Mouse (Mus musculus): ENCODE measurements at regions not wholly inside any gene's neighbourhood (a gene's known extent, or its start where the extent isn't known, plus 50 kb on each side); places are given as distances from the start of the nearest gene placed in this dataset.

DNA sequence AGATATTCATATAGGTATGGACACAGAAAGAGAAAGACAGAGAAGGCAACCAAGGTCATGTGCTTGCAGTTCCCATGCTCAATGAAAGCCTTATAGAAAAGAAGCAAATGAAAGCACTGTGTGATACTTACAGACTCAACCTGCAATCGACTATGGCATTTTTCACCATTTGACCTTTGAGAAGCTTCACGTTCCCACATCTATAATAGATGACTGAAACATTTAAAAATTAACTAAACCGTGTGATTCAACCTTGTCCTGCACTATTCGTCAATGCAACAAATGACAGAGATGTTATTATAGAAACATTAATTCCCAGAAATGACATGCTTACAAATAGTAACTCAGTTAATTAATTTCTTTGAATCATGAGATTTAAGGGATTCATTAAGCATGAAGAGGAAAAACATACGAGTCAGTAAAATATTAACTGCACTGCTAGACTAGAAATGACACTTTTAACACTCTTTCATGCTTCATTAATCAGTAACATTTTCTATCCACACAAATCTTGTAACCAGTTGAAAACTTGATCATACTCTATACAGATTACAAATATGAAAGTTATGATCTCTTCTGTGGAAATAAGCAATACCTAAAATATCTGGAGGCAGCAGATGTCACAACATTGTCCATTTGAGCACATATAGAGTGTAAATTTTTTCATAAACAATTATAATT lies 545.2 kb upstream of the N6amt1 start:
- DNase-seq (ENCODE audit: low read depth), result no peak

DNA sequence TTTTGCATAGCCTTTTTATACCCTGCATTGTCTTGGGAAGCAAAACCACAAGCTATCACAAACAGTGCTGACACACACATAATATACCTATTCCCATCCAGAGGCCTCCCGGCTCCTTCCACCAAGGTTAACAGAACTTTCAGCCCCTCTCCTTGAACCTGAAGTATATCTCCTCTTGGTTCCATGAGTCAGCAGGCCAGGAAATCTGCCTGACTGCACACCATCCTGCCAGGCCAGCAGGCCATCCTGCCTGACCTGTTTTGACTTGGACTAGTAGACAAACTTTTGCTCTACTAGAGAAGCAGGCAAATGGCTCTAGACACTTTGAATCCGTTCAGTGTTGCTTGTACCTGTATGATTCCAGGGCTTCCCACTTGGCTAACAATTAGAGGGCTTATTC lies 547.6 kb upstream of the N6amt1 start:
- no peak for DNase-seq (ENCODE audit: low read depth)

DNA sequence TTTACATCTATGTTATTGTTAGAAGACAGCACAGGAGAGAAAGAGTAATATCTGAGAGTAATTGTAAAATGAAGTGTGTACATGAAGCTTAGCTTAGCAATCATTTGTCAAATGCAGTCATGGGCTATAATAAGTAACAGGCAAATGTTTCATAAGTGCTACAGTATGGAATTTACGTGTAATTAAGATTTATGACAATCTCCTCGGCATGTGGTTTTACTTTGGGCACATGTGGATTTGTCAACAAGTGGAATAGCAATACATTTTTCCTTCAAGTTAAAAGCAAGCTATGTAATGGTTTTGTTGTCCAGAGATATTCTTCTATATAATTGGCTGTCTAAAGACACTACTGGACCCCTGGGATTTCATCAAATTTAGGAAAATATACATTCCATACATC lies 577.9 kb upstream of the N6amt1 start:
- DNase-seq (ENCODE audit: low read depth), result no peak

DNA sequence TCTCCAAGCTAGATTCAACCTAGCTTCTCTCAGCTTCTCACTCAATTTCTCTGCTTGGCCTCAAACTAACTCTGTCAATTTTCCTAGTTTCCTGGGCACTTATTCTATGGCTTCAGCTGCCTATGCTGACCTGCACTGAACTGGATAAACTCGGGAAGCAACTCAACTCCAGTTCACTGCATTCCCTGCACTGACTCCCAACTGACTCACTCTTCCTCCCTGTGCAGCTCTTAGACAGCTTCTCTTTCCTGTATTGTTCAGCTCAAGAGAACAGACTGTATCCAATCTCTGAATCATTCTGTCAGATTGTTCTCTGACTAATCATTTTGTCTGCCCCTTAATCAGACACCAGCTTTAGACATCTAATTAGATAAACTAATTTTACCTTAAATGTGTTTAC lies 581.4 kb upstream of the N6amt1 start:
- no peak for DNase-seq (ENCODE audit: low read depth)

DNA sequence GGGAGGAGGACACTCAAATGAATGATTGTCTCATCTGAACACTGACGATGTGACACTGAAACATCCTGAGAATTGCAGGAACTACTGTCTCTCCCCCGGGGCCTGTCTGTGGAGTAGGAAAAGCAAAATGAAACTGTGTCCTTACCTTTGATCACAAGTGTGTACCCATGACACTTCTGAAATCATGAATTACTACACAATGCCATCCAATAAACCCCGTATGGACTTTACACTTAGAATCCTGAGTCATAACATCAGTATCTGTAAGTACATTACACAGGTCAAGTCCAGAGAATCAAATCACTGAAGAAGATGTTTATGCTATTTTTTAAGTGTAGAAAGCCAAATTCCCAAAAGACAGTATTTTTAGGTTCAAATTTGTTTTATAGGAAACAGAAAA lies 585.1 kb upstream of the N6amt1 start:
- DNase-seq (ENCODE audit: low read depth), result no peak

DNA sequence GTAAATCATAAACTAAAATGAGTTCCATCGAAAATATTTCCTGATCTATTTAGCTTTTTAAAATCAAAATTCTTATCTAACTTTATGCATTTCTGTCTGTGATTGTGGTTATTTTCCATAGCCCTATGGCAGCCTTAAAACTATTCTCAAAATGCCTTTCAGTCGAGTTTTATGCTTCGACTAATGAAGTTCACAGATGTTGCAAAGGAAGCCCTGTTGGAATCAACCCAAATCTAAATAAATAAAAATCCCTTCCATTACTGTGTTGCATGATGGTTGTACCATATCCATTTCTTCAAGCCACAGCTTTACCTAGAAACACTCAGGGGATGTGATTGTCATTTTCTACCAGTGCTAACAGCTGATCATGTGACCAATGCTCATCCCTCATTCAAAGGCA lies 585.6 kb upstream of the N6amt1 start:
- no peak for DNase-seq (ENCODE audit: low read depth)

DNA sequence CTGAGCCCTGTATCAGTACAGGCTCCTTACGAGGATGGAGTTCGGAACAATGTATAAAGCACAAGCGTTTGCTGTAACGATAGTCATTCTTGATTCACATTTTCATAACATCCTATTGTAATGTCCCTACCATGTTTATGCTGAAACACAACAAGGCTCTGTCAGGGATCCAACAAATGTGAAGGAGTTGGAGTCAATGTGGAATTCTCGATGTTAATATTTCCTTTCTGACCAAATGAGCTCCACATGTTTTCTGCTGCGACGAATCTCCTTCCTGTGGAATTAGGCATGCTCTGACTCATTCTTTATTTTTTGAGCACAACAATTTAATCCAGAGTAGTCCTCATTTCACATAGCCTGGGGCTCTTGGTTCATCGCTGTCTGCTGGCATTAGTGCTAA lies 588.0 kb upstream of the N6amt1 start:
- no peak for DNase-seq (ENCODE audit: low read depth)

DNA sequence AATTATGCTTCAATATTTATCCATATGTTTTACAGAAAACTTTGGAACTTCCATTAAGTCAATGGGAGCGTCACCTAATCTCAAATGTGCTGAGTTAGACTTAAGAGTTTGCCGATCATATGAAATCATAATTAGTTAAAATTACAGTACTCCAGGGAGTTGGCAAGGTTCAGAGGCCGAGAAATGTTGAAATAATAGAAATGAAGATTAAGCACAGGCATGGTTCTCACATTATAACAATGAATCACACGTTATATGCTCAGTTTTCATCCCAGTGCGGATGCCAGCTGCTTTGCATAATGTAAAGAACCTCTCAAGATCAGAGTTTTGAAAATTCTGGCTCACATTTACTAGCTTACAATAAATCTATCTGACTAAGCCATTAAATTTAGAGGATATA lies 612.7 kb upstream of the N6amt1 start:
- no peak for DNase-seq (ENCODE audit: low read depth)

DNA sequence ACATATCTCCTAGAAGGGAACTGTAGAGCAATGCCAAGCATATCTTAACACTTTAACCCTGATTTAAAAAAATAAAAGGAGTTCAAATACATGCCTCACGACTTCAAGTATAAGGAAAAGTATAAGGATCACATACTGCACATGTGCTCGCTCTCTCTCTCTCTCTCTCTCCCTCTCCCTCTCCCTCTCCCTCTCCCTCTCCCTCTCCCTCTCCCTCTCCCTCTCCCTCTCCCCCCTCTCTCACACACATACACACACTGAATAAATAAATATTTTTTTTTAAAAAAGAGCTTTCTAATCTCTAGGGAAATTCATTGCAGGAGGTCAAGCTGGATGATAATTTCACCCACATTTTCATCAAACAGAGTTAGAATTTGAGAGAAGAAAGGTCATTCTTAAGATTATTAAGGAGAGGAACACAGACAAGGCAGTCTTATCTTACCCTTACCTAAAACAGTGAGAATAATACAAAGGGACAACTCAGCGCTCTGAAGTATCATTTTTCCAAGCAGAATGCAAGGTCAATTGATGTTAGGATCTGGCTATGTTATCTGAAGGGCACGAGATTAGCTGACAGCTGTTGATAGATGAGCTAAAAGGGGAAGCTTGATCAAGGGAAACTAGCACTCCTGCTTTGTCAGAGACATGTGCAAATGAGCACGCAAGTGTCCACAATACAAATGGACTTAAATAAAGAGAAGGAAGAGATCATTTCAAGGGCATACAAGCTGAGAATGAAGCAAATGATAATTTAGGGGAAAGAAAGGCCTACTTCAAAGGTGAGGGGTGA lies 634.8 kb upstream of the N6amt1 start:
- DNase-seq (ENCODE audit: low read depth), result no peak

DNA sequence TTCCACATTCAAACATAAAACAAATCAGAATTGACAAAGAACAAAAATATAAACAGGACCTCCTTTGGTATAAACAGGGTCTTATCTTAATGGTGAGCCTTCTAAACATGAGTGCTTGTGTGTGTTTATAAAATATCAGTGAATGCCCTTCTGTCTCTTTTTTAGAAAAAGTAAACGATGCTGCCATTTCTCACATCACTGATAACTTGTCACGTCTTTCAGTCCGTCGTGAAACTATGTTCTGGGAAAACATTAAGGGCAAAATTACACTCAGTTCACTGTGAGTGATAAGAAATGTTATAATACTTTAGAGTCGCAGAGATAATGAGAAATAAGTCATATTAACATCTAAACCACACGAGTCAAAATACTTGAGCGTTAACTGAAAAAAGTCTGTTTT lies 635.6 kb upstream of the N6amt1 start:
- no peak for DNase-seq (ENCODE audit: low read depth)

DNA sequence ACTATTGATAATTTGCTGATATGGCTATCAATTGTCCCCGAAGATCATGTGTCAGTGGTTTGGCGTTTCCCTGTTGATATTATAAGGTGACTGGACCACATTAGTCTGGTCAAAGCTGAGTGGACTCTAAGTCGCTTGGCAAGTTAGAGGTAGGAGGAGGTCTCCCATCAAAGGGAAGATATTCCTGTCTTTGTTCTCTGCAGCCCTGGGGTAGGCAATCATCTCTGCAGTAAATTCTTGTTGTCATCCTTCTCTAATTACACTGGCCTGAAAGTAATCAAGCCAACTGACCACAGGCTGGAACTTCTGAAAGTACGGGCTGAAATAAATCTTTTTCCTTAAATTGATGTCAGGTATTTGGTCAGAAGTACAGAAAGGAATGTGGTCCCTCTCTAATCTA lies 652.3 kb upstream of the N6amt1 start:
- DNase-seq (ENCODE audit: low read depth), result no peak

DNA sequence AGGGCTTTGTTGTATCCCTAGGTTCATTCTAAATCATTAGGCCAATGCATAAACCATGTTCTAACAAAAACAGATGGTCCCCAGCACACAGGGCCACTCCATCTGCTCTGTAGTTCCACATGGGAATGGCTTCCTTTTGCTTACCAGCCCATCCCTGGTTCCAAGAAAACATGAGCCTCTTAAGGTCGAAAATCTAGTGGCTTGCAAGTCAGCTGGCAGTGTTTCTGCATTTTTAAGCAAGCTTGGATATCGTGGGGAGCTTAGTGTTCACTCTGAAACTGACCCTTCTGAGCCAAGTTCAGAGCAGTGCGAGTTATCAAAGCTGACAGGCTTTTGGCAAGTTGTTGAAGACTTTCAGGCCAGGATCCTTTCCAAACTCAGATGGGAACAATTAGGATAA lies 659.5 kb upstream of the N6amt1 start:
- DNase-seq (ENCODE audit: low read depth), result no peak

DNA sequence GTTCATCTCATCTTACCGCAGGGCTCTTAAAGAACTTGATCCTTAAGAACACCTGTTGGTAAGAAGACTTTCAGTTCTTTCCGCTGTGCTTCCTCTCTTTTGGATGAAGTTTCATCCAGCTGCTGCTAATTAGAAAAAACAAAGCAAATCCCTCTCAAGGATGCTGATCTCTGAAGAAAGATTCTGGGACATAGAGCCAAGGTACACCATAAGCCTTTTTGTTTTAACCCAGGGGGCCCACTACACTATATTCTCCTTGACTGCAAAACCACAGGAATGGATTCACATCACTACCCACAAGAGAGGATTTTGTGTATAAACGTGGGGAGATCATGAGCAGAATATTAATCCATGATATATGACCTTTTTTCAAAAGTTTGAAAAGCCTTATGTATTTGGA lies 694.8 kb upstream of the N6amt1 start:
- no peak for DNase-seq (ENCODE audit: low read depth)

DNA sequence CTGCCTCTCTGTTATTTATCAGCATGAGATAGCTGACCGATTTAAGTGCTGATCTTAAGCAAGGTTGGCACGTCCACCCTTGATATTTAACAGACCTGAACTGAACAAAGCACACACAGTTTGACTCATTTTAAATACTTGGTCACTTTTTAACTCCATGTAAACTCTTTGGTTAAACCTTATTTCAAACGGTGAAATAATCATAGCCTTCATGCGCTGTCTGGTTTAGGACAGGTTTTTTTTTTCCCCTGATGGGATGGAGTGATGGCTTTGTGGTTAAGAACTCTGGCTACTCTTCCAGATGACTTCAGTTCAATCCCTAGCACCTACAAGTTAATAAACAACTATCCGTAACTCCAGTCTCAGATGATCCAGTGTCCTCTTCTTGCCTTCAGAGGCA lies 706.7 kb upstream of the N6amt1 start:
- DNase-seq (ENCODE audit: low read depth), result no peak

DNA sequence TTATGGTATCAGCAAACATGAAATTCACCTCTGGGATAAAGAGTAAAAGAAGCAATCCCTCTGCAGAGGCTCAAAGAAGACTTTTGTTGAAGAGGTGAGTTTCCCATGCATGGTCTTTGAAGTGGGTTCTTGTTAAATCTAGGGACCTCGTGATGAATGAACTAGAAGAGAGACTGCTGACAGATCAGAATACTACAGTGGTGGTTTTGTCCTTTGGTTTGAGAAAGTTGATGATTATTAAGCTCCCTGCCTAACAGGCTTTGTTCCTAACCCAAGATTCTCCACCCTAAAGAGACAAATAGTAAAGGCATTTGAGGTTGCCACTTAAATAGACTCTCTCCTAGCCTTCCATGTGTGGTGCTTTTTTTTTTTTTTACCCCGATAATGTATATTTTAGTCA lies 707.2 kb upstream of the N6amt1 start:
- no peak for DNase-seq (ENCODE audit: low read depth)

DNA sequence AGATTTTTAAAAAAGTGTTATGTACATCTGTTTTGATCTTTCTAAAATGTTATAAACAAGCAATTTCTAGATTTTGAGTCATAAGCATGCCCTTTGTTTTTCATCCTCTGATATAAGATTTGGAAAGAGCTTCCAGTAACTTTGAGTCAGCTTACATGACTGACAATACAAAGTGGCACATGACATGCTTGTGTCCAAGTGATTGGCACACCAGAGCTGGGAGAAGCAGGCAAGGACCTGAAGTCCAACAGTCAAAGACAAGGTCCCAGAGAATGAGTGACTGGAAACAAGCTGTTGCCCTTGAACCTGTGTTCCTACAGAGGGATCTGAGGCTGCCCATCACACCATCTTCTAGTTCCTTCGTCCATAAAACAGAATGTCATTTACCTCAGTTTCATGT lies 708.5 kb upstream of the N6amt1 start:
- DNase-seq (ENCODE audit: low read depth), result no peak

DNA sequence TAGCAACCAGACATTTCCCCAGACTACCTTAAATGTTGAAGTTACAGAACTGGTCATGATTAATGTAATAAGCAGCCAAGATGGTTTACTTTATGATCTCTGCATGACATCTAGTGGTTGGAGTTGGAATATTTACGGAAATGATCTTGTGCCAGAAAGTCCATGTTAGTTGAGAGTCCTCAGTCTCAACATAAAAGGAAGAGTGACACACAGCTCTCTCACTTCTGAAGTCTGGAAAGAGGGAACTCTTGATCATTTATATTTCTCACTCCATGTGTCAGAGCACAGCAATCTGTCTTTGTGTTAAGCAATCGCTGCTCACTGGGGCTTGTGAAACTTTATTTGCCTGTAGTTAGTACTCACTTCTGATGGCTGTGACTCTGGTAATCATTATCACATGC lies 709.1 kb upstream of the N6amt1 start:
- peak; percentile 9 for DNase-seq (ENCODE audit: low read depth)

DNA sequence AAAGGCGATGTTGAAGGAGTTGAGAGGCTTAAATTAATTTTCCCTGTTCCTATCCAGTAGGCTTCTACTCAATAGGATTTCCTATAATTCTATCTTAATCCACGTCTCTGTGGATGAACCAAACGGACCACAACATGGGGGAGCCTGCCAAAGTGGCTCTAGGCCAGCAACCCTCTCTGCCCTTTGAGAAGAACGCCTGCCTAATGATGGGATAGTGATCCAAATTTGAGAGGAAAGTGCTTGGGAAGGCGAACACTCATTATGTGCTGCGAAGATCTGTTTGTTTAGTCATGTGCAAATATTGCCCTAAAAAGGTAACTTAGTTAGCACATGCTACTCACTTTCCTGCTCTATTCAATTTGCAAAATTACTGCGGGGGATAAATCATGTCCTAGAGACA lies 702.5 kb upstream of the Adamts5 start:
- DNase-seq (ENCODE audit: low read depth), result no peak

DNA sequence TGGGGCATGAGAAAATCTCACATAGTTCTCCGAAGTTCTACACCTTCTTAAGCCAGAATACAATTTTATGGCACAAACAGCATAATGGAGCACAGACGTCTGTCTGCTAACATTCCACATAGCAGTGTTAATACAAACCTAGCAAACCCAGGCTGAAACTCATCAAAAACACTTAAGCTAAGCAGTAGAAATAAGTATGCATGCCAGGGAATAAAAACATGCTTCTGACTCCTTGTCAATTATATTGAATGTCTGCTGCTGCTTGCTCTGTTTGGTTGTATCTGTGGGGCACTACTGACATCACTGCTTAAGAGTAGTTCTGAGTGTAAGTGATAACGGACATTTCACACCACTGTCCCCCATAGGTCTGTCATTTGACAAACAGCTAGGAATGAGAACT lies 693.4 kb upstream of the Adamts5 start:
- DNase-seq (ENCODE audit: low read depth), result no peak

DNA sequence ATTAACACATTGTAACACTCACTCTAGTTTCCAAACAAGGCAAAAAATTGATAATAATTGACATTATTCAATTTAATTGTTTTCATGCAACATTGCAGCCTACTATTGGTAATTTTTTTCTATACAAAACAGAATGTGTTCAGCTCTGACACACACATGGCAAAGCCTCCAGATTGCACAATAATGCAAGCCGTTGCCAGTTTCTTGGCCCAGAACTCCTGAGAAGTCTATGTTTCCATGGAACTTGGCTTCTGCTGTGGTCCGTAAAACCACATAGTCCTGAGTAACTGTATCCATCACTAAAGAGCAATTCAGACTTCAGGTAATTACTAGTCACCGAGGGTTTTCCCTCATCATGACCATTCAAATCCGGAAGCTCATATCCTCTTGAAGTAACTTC lies 684.4 kb upstream of the Adamts5 start:
- DNase-seq (ENCODE audit: low read depth), result no peak

DNA sequence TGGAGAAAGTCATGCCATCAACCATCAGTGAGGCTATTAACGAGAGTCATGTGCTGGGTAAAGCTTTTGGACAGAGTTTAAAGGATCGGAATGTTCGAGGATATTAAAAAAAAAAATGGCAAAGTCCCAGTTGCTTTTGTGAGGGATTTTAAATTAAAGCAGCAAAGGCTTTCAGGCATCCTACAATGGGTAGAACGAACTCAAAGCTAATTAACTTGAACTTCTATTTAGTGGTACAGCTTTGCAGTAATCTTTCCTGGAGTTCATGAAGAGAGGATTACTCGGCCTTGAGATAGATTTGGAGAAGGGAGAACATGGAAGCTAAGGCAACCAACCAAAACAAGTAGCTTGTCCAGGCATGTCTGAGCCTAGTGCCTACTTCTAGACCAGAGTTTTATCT lies 676.7 kb upstream of the Adamts5 start:
- no peak for DNase-seq (ENCODE audit: low read depth)

DNA sequence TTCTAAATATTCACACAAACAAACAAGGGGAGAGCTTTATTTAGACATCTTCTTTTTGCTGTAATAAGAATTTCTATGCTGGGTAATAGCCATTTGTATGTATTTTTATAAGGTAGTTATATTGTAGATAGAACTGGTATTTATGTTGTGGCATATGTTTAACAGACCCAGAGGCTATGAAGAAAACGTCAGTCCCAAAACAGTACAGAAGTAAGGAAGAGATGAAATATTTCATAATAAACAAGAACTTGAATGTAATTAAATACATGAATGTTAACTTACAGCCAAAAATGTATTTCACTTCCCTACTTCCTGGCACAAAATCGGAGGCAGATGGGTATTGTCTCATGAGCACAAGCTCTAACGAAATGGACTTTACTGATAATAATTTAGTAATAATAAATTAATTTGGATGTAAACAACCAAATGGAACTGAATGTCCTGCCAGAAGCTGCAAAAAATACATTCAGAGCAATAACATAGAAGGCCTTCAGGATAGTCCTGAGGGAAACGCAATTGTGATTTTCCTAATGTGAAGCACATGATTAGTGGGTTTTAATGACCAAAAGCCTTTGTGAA lies 645.9 kb upstream of the Adamts5 start:
- no peak for DNase-seq (ENCODE audit: low read depth)

DNA sequence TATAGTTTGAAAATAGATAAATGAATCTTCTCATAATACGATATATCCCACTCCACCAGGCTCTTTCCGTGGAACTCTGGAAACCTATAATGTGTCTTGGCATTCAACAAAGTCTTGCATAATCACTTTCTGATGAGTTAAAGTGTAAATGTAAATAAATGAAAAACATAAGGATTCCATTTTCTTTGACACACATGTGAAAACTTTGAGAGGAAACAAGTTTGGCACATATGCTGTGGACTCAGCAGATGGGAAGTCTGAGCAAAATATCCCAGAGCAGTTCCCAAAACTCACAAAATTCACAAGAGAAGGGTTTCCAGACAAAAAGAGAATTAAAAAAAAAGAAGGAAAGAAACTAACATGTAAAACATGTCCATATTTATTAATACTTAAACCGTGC lies 645.3 kb upstream of the Adamts5 start:
- DNase-seq (ENCODE audit: low read depth), result no peak

DNA sequence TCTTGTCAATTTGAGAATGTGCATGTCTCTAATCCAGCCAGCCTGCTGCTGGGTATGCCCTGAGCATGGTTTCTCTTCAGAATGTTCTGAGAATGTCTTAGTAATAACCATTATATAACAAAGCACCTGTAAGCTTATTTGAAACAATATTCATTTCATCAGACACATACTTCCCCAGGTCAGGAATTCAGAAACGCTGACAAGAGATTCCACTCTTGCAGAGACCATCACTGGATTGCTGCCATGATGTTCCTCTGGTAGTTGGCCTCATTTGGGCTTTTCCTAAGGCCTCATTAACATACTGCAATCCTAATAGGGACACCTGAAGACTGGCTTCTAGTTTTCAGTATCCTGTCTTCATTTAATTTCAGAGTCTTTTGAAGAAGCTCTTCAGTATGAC lies 642.5 kb upstream of the Adamts5 start:
- no peak for DNase-seq (ENCODE audit: low read depth)
